Mouse (Mus musculus): Measurements from ENCODE around the gene Vti1a.
A peak's percentile ranks its signal among the peaks of the same experiment; 100 is the strongest.

Gene Vti1a

DNA sequence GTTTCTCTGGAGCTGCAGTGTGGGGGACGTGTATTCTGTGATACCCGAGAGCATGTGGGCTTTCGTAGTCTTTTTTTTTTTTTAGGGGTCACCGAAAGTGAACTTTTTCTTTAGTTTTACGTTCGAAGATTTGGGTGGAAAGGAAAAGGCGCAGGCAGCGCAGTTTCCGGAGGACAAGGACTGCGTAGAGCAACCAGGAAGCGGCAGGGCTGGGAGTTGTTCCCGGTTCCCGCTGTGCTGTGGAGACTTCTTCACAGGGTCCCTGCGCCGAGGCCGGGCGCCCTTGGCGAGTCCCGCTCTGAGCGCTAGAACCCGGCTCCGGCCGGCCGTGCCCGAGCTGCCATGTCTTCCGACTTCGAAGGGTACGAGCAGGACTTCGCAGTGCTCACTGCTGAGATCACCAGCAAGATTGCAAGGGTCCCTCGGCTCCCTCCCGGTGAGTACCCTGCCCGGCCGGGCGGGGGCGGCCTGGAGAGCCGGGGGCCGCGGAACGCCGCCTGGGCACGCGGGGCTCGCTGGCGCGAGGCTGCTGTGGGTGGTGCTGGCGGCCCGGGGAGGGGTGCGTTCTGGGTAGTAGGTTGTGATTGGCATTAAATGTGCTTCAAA, at the start of gene Vti1a:
Gene Vti1a, plus strand, starts transcription at position 187 of the 606 bp plus-strand sequence.
- peak; percentile 82 for DNase-seq

DNA sequence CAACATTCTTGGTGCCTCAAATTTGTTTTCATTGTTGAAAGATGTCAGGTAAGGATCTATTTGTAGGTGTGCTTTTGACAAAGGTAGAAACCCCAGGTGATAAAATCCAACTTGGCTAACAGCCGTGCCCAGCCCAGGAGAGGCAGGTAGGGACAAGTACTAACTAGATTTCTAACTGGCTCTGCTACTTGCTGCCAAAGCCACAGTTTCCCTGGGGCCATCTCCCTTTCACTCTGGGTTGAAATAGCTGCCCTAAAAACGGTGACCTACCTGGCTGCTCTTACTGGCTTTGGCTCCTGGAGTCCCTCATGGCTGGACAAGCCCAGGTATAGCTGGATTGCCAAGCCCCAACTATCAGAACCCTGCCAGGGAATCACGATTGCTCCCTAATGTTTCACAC, 49.3 kb upstream of the Vti1a start:
- peak; percentile 78 for DNase-seq

DNA sequence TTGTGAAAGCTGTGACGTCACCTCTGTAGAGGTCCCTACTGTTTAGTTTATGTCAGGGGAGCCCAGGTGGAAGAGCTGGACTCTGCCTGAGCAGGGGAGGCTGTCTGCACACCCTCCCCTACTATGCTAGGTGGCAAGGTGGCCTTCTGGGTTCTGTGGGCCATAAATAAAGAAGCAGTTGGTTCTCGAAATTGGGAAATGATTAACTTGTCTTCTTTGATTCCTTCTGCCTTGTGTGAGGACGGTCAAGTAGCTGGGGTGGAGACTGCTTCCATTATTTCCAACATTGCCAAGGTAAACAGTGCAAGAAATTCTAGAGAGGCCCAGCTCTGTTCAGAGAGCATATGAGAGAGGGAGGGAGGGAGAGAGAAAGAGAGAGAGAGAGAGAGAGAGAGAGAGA, 47.9 kb upstream of the Vti1a start:
- peak; percentile 50 for DNase-seq

DNA sequence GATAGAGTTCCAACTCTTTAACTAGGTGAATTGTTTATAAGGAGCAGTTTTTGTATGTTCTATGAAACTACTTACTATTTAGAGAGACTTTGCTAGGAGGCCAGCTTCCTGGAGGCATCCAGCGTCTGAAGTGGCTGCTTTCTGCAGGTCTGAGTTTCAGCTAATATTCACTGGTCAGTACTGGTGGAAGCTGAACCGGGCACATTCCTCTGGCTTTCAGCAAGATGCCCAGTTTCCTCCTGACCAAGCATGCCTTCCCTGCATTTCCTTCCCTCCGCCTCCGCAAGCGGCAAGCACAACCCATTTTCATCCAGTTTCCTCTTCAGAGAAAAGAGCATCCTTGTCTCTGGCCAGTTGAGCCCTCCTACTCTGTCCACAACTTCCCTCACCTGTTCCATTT, 47.0 kb upstream of the Vti1a start:
- DNase-seq, result peak; percentile 38

DNA sequence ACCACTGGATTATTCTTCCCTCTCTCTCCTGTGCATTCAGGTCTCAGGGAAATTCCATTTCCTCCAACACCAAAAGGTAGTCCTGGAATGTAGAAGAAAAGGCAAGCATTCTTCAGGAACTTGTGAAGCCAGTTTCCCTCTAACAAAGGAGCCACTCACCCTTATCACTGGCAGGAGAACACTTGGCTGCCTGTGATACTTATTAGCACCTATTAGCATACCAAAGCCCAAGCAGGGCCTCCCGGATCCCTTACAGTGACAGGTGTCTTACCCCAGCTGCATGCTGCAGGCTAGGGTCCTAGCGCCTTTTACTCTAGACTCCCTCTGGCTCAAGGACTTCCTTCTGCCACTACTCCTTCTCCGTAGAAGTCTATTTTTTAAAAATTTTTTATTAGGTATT, 44.6 kb upstream of the Vti1a start:
- DNase-seq, result no peak

DNA sequence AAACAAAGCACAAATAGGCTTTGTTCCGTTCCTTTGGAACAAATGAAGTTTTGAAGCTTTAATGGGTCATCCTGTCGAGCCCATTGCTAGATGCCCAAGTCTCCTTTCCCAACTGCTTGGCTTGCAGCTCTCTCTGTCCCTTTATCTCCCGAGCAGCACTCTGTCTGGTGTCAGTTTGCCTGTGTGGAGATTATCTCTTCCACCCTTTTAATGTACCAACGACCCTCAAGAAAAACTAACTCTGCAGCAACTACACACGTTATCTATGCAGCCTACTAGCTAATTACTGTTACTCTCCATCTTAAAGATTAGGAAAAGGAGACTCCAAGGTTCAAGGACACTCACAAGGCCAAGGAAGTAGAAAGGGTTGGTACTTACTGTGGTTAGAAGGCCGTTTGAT, 42.8 kb upstream of the Vti1a start:
- DNase-seq, result no peak

DNA sequence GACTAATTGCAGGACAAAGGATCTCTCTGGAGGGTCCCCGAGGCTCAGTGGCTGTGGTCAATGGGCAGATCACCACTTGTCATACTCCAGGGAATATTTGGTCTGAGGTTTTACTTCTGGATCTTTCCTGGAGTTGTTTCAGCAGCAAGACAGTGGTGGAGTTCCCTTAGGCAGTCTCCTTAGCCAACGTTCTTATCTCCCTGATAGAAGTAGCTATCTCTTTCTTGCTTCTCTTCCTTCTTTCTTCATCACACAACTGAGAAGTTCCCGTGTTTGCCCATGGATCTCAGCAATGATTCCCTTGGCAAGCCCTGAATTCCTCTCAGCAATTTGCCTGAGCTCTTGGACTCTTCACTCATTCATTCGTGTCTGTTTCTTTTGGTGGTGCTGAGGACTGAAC, 40.0 kb upstream of the Vti1a start:
- DNase-seq, result no peak

DNA sequence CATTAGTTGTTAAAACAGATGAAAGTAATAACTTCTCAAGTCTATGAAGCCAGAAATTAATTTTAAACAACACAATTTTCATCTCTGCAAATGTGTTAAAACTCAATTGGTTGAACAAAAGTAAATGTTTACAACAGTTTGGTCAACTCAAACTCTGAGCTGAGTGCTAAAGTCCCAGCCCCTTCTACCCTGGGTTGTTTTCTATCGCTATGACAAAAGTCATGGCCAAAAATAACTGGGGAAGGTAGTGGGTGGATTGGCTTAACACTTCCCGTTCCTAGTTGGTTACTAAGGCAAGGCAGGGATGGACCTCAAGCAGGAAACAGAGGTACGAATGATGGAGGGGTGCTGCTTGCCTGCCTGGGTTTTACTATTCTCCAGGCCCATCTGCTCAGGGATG, 39.3 kb upstream of the Vti1a start:
- DNase-seq, result no peak

DNA sequence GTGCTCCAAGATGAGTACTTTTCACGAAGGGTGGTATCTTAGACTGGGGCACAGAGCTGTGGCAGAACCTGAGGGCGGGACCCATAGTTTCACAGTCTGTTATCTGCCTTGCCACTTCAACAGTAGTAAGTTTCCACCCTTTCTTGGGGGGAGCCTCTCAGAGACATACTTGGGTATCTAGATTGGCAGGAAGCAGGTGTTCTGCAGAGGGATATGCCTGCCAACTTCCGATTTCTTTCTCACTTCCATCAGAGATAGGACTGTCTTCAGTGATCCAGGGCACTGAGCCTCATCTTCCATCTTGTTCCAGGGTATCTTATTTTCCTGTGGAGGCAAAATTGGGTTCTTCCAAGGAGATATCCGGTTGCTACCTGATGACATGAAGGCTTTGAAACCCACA, 32.0 kb upstream of the Vti1a start:
- DNase-seq, result no peak

DNA sequence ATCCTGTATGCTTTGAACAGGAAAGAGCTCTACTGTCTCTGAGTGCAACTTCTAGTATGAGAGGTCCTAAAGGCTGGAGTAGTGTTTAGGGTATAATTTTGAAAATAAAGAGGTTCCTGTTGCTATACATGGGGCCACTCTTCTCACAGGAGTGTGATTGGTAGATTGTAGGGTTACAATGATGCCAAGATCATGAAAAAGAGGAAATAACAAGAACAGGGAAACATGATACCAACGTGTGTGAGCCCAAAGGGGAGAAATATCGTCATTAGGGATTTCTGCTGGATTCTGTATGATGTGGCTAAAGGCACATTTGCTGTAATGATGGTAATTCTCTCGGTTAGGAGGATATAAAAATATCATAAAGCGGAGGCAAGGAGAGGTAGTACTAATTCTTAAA, 30.1 kb upstream of the Vti1a start:
- no peak for DNase-seq

DNA sequence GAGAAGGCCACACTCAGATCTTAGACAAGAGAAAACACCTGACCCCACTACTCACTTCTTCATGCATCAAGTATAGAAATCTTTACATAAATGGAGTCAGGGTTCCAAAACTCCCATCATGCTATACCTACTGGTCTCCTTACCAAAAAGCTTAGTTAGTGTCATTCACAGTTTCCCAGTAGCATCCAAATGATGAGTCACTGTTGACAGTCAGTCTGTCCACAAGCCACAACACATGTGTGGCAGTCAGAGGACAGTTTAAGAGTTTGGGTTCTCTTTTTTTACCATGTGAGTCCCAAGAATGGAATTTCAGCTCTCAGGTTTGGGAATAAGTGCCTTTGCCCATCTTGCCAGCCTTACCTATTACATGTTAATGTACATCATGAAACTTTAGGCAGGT, 27.1 kb upstream of the Vti1a start:
- no peak for DNase-seq

DNA sequence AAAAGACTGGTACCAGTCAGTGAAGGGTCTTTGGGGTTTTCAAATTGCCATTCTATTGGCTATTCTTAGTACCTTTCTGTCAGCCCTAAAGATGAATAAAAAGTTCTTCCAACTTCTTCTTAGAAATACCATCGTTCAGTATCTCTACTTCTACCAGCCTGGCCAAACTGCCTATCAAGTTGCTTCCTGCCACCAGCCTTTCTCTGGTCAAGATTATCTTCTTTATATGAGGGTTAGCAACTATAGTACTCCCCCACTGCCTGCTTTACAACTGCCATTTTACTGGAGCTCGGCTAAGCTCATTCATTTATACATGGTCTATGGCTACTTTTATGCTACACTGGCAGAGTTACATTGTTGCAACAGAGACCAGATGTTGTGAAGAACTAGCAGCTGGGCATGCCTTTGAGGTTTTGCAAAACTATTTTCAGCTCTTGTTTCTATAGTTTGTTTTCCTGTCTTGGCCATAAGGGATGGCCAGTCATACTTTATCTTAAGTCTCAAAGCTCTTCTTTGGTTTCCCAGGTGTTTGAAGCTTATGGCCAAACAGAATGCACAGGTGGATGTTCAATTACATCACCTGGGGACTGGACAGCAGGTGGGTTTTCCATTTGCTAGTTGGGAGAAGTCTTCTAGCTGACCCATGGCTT, 25.3 kb upstream of the Vti1a start:
- DNase-seq, result no peak

DNA sequence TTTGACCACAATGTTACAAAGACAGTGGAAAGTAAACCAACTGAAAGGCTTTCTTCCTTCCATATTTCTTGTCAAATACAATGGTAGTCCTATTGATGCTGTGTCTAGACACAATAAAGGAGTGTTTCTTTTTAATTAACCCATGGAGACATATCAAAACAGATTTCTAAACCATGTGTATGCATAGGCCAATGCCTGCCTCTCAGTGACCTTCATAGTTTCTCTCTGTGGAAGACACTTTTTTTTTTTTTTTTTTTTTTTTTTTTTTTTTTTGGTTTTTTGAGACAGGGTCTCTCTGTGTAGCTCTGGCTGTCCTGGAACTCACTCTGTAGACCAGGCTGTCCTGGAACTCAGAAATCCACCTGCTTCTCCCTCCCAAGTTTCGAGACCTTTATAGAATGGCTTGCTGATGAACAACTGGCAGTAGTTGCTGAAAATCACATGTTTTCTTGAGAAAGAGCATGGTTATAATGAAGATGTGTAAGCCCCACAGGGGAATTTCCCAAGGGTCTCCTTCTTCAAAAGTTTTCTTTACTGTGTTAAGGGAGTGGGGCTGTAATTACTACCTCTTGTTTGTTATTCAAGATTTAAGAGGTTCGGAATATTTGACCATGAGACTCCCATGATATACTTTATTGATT, 23.8 kb upstream of the Vti1a start:
- no peak for DNase-seq

DNA sequence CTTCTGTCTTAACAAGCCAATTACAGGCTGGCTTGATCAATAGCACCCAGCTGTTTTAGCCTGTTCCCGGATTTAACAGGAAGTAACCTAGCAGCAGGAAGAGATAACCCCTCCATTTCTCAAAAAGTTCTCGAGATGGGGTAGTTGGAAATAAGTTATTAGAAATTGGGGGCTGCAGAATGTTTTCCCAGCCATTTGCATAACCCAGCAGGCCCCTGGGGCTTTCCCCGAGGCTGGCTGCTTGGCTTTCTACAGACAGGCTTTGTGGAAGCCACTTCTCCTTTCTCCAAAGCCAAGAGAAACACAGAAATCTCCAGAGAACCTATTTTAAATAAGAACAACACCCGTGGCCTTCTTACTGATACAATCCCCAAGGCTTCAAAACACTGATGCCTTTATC, 22.9 kb upstream of the Vti1a start:
- DNase-seq, result no peak

DNA sequence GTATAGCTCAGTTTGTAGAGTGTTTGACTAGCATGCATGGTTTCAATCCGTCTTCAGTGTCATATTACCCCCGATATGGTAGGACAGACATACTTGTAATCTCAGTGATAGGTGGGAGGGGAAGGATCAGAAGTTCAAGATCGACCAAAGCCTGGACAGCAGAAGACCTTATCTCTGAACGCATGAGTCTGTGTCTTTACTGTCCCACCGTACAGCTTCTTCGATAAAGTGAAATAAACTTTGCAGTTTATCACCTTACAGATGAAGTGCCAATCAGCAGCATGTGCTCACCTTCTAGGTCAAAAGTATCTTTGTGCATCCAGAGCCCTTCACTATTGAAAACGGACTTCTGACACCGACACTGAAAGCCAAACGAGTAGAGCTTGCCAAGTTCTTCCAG, 21.0 kb upstream of the Vti1a start:
- DNase-seq, result no peak

DNA sequence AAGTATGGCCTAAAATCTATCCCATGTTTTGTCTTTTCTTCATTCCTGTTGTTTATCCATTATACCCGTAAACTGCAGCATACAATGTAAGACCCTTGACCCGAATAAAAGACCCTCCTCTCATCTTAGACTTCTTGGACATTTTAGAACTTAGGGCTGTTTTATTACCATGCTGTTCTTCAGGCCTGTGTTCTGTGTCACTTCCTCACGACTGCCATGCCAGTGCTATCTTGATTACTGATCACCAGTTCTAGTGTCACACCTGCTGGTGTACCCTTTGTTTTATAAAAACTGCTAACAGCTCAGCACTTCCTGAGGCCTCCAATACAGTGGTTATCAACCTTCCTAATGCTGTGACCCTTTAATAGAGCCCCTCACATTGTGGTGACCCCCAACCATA, 20.5 kb upstream of the Vti1a start:
- DNase-seq, result no peak

DNA sequence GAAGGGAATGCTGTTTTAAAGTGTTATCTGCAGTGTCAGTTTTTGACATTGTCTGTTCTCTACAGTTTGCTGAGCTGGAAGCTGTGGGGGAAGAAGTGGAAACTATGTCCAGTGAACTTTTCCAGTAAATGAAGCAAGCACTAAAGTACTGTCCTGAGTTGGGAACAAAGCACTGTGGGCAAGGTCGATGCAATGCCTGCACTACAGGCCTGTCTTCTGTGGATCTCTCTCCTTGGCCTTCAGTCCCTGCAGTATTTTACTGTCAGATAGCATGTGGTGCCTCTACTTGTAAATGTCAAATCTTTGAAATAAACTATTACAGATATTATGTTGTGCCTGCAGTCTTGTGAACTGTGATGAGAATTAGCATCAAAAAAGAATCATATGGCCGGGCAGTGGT, 19.8 kb upstream of the Vti1a start:
- DNase-seq, result no peak

DNA sequence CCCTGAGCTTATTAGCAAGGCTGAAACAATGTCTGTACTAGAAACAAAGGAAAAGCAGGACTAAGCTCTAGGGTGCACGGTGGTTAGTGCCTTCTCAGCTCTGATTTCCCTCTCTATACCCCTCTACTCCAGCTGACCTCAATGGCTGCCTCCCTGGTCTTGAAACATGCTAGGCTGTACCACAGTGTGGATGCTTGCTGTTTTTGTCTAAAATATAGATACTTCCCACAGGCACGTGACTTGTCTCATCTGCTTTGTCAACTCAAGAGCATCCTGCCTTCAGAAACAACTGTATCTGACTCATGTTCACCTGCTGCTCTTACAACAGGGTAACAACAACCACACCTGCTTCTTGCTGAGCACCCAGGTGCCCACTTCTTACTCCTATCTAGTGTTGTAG, 18.6 kb upstream of the Vti1a start:
- no peak for DNase-seq

DNA sequence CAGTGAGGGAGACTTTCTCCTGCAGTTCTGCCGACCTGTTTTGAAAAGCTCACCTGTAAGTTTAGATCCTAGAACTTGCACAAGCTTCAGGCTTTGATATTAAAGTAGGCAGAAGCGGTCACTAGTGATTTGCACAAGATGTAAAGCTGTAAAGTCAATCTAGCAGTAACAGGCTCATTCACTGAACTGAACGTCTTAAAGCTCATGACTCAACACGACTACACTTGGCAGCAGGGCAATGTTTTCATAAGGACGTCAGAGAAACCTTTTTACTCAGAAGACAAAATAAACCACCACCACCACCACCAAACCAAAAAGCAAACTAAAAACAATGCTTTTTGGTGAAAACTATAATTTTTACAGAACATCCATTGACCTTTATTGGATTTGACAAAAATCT, 18.1 kb upstream of the Vti1a start:
- no peak for DNase-seq

DNA sequence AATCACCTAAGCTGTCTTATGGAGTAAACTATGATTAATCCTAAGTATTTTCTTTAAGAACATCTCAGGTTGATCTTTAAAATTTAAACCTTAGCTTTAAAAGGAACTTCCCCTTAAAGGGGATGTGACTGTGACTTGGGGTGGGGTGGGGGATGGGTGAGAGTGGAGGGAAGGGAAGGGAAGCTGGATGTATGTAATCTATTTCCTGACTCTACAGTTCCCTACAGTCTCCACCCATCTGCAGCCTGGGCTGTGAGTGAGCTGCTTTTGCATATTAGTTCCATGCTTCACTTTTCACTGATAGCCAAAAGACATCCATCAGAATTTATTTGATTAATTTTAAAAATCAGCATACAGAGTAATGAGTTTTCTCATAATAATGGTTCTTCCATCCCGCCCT, 16.7 kb upstream of the Vti1a start:
- DNase-seq, result no peak

DNA sequence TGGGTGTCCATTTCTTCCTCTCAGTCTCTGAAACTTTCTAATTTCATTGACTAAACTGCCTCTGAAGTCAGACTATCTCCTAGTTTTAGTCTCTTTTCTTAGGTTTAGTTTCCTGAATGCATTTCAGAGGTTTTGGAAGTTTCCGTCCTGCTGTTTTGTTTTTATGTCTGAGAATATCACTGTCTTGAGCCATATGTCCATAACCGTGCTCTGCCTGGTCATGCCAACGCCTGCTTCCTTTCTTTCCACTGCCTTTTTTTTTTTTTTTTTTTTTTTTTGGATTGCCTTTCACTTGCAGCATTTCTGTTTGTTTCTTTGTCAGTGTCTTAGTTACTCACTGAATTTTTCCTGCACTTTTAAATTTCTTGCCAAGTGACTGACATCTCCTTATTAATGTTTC, 15.6 kb upstream of the Vti1a start:
- DNase-seq, result no peak

DNA sequence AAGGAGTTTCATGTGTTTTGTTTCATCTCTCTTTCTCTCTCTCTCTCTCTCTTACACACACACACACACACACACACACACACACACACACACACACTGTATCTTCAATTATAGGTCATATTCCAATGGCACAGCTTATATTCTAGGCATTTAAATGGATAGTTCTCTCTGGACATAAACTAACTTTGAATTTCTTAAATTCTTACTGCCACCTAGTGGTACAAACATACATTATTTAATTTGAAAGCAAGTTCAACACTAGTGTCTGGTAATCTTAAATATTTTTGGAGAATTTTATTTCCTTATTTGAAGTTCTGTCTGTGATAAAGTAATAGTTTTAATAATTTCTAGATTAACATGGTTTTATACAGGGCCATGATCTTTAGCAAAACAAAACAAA, 11.1 kb upstream of the Vti1a start:
- DNase-seq, result no peak

DNA sequence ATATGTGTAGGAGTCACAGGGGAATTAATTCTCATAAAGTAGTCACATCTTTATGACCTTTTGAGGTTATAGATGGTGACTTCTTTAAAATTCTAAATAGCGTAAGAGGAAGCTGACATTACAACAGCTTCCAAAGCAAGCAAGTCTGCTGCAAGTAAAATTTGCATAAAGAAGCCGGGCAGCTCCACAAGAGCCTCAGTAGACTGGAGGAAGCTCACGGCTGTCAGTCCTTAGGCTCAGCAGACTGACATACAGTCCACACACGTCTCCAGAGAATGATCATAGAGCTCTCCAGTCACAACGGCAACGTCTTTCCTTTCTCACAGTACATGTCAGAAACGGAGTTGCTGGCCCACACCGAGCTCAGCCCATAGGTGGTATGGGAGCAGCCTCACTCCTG, 4.2 kb upstream of the Vti1a start:
- DNase-seq, result no peak

DNA sequence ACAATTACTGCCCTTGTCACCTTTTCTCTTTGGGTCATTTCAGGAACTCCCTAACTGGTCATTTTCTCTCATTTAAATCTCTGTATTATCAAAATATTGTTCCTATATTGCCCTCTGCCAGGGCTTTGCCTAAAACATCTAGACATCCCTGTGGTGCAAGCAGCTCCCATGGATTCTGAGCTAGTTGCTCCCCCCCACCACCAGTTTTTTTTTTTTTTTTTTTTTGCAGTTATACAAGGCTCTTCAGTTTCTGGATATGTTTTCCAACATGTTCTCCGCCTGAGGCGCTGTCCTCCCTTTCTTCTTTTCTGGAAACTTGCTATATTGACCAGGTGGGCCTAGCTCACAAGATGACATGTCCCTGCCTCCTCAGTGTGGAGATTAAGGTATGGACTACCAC, 2.4 kb upstream of the Vti1a start:
- no peak for DNase-seq

All from kidney, adult 11 months (tissue).